Mouse (Mus musculus) heart, postnatal 25 days (tissue): ENCODE data around the gene Plgrkt. TPM values are rescaled to one million over a fixed set of nuclear protein-coding genes. Genes with fewer than 3 reads are reported as not detected.

Experiments
- DNase-seq: peaks from one replicate; pipeline ENCODE4 v3.0.0; 2022; ENCODE audit warnings: low spot score
- intact Hi-C: fragments of 180-260 bp; cut with DNase I; formaldehyde crosslinking; loops from one replicate; pipeline ENCODE4 v1.15.1; 2025
- total RNA-seq, 2 experiments: library from RNA; stranded (reverse); gene quantifications; 2 replicates each; pipeline ENCODE4 v1.2.3; 2021

The Plgrkt gene
- total RNA-seq, 2 experiments from 2014 or later = 24.9 to 27.3 TPM

DNA sequence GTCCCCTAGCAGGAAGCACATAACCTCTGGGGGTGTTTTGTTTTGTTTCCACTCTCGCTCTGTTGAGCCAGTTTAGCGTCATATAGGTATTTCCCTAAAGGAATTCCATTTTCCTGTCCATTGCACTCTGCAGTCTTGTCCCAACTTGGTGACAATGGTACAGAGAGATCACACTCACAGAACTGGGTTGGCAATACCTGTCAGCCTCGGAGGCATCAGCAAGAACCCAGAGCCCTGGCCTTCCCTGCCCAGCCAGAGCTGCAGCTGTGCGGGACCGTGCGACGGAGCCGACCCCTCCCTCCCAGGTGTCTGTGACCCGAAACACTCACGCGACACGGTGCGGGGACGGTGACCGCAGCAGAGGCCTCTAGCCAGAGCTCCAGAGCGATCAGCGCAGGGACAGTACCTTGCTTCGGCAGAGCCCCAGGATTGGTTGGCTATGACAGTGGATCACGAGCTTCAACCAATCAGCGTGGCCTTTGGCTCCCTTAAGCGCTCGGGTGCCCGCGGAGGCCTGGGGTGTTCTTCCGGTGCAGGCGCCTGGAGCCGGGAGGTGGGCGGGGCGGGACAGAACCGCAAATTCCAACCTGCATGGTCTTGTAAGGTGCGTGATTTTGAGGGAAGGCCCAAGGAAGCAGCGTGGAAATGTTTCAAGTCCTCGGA, 5.6 kb downstream of the Plgrkt start:
- intact Hi-C loops = loop anchor here (5.0 kb wide), 2 partner anchors 109 to 201 kb away; partner anchors contain the start of gene Jak2
- peak; percentile 87 for DNase-seq

DNA sequence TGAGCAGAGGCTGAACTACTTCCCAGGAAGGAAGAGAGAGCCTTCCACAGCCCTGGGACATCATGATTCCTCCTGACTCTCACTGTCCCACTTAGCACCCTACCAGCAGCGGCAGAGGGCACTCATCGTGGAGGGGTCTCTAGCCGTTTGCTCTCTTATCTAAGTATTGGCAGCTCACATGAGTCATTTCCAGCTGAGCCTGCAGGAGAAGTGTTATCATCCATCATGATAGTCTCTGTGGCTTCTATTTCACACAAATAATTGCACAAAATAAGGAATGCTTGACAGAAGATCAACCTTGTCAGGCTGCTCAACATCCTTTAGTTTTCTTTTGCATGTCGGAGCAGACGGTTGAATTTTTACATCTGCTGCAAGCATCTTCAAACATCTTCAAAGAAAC, 6.9 kb downstream of the Plgrkt start:
- DNase-seq = no peak
- intact Hi-C loops = loop anchor here (5.0 kb wide), 2 partner anchors 108 to 202 kb away; partner anchors contain the start of gene Jak2

DNA sequence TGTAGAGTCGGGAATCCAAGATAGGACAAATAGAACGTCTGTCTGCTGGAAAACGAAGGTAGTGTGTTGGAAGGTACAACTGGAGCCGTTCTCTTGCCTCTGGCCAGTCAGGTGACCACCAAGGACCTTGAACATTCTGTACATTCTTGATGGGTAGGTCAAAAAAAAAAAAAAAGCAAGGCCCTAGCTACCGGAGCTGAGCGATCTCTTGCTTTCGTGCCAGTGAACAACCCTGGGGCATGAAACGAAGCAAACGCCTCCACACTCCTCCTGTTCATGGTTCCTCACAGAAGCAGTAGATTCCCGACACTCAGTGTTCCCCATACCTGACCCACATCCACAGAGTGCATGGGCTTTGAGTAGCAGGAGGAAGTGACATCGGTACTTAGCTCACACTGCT, 10.9 kb downstream of the Plgrkt start:
- intact Hi-C loops = no loop called here

DNA sequence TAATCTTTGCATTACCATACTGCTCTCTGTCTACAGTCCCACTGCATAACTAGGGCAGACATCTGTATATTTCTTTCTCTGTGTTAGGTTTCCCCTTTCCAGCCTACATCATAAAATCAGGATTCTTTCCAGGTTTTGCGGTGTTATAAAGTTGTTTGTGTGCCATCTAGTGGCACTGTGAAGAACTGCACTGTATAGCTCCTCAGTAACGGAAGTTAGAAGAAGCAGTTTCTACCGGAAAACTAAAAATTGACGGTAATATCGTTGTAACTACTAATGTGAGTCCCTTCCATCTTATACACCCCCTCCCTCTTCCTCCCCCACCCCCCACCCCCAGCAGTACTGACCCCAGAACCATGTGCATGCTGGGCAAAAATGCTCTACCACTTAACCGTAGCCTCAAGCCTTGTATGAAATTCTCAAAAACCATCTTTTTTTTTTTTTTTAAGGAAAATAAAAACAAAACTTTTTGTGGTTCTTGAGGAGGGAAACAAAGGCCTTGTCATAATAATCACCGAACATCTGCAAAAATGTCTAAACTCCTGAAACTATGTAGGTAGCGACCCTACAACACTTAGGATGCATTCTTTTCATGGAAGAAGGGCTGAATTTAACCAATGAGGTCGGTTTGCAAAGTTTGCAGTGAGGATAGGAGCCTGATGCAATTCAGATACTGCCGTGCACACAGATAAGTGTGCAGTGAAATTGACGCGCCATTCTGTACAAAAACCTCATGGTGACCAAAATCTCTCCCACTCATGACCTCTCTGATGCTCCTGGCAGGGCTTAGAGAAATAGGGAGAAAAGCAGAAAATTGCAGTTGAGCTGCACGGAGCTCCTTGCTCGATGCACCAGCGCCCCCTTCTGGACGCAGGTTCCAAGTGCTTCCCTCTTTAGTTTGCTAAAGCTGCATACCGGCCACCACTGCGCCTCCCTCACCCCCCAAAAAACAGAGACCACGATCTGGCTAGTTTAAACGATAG, 12.0 kb downstream of the Plgrkt start:
- DNase-seq = peak; percentile 46
- intact Hi-C loops = loop anchor here (1.0 to 2.0 kb wide), 4 partner anchors 146 to 578 kb away; no protein-coding TSS in a partner anchor

More for the DNA sequence above, 10.9 kb downstream of the Plgrkt start:
- no peak for DNase-seq

DNA sequence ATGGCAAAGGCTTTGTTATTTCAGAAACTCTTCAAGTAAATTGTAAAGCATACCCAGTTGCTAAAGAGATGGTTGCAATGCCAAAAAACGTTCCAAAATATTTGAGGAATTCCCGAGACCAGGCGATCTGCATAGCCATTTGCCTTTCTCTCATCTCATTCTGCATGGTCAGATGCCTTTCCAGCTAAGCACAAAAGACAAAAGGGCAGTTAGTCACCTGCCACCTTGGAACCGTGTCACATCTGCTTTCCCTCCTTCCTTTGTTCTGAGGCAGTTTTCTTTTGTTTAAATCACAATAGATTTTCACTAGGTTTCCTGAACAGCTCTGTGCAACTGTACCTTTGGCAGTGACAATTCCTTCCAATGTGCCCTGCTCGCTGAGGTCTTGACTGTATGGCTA, 16.2 kb downstream of the Plgrkt start:
- intact Hi-C loops = no loop called here

DNA sequence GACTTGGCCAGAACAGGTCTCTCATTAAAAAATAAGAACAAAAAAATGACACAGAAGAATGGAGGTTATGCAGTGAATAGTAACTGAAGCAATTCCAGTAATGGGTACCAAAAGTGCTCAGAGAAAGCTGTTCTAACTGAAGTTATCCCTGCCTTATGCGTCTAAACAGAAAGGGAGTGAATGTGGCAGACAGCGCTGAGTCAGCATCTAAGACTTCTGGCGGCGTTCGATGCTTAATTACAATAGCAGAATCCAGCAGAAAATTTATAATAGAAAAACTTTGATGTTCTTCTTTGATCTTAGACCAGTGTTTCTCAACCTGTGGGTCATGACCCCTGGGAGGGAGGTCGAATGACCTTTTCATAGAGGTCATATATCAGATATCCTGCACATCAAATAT, 21.6 kb downstream of the Plgrkt start:
- intact Hi-C loops = no loop called here

More for the DNA sequence above, 16.2 kb downstream of the Plgrkt start:
- DNase-seq = no peak

DNA sequence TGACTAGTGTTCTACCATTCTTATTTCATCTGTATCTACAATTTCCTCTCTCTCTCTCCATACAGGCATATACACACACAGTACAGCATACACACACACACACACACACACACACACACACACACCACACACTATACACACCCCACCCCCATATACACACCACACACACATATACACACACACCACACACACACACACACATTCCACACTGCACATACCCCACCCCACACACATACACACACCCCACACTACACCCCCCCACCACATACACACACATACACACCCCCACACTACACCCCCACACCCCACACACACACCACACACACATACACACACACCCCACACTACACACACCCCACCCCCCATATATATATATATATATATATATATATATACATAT, 22.3 kb downstream of the Plgrkt start:
- no peak for DNase-seq
- intact Hi-C loops = no loop called here

More for the DNA sequence above, 21.6 kb downstream of the Plgrkt start:
- DNase-seq = no peak

DNA sequence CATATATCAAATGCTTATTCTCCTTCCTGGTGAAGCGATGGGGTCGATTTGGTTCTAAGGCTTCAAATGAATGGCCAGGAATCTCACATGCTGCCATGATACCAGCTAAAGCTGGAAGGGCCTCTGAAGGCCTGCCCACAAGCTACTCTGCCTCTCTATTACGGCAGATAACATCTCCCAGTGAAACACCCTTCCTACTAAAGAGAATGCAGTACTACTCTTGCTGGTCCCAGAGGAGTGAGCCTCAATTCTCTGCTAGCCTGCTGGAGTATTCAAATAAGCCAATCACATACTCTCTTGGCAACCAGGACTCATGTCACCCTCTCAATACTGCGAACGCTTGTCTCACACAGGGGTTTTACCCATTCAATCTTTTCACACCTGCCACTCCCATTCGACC, 24.9 kb downstream of the Plgrkt start:
- intact Hi-C loops = no loop called here
- DNase-seq = no peak

DNA sequence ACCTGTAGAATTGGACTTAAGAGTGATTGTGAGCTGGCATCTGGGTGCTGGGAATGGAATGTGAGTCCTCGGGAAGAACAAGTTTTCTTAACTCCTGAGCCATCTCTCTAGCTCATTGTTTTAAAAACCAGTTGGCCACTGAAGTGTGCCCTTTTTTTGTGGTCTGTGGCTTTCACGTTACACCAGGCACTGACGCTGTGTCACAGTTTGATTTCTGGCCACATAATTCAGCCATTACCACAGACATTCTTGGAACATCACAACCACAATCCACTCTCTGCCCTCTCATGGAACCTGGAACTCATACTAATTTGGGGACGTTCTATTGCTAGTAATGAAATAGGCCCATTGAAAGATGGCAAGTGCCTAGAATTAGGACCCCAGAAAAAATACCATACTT, 26.2 kb downstream of the Plgrkt start:
- DNase-seq = no peak
- intact Hi-C loops = no loop called here

DNA sequence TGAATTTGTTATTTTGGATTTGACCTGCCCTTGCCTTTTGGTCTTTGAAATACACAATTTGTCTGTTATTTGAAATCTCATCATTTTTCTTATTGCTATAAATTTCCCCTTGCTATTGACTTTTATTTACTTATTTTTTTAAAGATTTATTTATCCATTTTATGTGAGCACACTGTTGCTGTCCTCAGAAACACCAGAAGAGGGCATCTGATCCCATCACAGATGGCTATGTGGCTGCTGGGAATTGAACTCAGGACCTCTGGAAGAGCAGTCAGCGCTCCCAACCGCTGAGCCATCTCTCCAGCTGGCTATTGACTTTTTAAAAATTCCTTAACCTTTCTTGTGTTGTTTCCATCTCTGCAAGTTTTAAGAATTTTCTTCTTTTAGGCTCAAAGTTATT, 30.6 kb downstream of the Plgrkt start:
- intact Hi-C loops = no loop called here
- DNase-seq = no peak

DNA sequence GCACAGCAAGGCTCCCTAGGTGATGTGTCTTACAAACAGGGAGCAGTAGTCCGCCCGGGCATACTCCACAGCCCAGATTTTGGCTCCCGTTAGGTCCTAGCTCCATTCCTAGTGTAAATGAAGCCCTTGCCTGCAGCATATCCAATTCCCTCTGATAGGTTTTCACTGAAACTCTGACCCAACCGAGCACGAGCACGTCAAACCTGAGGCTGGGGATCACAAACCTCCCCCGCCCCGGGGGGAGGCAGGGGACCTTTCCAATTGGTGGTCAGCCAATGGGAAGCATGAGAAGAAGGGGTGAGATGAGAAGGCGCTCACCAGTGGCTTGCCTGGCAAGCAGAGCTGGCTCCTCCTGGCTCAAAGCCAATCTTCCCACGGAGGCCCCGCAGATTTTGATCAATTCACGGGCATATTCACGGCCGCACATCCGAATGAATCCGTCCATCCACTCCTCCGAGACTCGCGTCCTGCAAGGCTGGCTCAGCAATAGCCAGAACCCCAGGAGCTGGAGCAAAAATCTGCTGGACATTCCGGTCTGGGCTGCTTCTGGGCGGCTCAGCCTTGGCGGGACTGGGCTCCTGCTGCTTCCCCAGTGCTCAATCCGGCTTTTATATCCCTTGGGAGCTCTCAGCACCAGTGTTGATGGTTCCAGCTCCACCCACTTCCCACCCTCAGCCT, 33.0 kb downstream of the Plgrkt start, which contains the start of gene Rln1:
TSS of gene Rln1 (minus strand) at position 603 of the 678 bp plus-strand sequence.
- intact Hi-C loops = no loop called here
- DNase-seq = no peak

DNA sequence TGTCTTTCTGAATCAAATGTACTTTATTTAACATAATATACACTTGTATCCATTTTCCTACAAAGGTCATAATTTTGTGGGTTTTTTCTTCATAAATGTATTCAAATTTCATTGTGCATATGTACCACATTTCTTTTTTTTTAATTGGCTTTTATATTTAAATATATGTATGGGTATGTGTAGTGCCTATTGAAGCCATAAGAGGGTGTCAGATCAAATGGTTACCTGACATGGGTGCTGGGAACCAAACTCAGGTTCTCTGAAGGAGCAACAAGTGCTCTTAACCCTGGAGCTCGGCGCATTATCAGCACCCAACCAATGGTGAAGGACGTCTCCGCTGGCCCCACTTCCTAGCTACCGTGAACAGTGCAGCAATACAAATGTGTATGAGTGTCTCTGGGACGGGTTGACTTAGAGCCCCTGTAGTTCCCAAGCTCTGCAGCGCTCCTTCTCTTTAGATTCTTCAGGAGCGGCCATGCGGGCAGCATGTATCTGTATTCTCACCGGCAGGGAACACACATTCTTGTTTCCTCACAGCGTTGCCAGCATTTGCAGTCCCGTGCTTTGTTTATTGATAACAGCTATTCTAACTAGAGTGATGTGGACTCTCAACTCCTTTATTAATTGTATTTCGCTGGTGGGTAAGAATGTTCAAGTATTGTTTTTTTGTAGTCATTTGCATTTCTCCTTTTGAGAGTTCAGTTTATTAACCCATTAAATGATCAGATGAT, 40.2 kb downstream of the Plgrkt start:
- DNase-seq = no peak
- intact Hi-C loops = no loop called here

DNA sequence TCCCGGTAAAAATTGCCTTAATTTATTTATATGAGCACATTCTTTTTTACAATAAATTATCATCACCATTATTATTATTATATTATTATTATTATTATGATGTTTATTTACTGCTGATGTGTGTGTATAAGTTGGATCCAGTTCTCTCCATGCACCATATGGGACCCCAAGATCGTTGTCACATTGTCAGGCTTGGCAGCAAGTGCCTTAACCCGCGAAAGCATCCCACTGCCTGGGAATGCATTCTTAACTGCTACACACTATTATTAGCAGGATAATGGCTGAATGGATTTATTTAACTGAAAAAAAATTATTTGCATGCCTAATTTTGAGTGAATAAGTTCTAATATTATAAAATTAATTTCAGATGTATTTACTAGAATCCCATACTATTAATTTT, 40.8 kb downstream of the Plgrkt start:
- intact Hi-C loops = no loop called here
- no peak for DNase-seq

DNA sequence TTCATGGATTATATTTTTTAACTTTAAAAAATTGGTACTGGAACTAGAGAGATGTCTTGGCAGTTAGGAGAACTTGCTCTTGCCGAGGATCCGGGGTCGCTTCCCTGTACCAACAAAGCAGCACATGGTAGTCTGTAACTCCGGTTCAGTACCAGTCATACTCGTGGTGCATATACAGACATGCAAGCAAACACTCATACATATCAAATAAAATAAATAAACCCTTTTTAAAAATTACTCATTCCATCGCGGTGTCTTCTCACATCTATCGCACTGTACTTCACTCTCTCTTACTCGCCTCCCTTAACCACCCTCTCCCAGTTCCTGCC, 41.4 kb downstream of the Plgrkt start:
- DNase-seq = no peak

DNA sequence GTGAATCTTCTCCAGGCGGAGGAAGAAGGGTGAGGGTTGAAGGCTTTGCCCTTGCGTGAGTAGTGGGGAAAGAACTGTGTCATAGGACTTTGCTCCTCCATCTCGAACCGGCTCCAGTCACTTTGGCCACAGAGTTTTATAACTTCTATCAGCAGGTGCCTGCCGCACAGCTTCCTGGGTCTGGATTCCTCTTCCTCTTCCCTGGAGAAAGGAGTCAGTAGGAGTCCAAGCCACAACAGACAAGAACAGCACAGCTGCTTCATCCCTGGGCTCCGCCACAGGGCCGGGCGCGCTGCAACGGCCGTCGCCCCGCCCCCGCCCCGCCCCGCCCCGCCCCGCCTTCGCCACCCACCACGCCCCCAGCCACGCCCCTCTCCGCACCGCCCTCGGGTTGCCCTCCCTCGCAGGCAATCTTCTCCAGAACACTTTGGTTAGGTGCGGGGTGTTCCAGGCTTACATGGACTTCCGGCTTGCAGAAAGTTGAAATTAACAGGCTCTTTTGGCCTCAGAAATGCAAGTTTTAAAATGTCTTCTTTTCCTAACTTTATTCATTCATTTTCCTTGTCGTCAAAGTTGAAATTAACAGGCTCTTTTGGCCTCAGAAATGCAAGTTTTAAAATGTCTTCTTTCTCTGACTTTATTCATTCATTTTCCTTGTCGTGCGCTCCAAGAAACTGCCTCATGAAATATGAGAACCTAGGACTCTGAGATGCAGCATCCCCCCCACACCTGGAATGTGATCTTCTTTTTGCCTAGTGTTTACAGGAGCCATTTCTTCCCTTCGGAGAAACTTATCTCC, 41.9 kb downstream of the Plgrkt start, which contains the start of gene Insl6:
TSS of gene Insl6 (minus strand) at position 304 of the 799 bp plus-strand sequence.
- intact Hi-C loops = no loop called here
- DNase-seq = no peak

More for the DNA sequence above, 41.4 kb downstream of the Plgrkt start:
- intact Hi-C loops = no loop called here

DNA sequence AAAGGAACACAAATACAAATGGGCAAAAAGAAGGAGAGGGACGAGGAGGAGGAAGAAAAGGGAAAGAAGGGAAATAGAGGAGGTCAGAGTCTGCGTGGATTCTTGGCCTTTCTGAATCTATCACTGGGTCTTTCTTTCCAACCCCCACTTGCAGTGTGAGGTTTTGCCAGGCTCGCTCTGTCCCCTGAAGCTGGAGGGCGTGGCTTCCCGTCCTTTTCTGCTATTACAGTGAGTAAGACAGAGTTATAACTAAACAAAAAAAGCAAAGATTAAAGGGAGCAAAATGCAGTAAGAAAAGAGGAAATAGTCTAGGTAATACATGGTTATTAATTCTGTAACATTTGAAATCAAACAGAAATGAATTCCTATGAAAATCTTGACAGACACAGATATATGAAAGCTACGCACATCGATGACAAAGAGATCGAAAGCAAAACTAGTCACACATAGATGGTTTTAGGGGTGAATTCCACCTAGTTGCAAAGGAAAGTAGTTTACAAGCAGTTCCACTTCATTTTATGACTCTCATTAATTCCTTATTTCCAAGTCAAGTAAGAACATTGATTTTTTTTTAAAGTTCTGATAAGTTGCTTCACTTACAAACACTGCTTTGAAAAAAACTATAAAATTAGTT, 43.7 kb downstream of the Plgrkt start:
- intact Hi-C loops = no loop called here
- no peak for DNase-seq

DNA sequence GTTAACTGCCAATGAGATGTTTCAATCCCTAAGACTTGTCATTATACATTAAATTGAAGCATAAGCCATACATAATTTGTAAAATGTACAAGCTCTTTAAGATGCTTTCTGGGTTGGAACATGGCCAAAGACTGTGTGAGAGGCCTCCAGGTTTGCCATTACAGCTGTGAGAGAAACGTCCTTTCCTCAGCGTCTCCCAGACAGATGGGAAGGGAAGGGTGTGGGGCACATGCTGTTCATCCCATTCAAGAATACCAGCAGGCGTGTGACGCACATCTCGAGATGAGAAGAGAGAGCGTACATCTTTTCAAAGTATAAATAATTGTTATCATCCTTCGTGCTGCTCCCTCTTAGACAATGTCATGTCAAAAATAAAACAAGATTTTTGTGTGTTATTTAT, 54.5 kb downstream of the Plgrkt start:
- intact Hi-C loops = no loop called here

DNA sequence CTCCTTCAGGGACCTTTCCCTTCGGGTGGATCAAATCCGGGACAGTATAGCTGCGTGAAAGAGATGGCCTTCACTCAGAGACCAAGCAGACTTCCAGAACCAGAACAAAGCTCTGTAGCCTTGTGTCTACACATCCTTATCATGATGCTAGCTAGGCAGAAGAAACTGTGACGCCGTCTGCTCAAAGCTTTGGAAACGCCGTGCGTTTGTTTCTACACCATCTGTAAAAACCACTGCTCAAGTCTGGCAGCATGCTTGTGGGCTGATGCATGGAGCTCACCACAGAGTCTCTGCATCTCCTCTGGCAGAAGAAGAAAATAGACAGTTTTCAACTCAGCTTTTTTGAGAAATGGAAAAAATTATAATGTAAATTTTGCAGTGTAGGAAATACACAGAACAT, 55.4 kb downstream of the Plgrkt start:
- intact Hi-C loops = no loop called here
- no peak for DNase-seq

More for the DNA sequence above, 54.5 kb downstream of the Plgrkt start:
- no peak for DNase-seq
